Mouse (Mus musculus): Measurements from ENCODE around the gene Ptprr. TPM values are rescaled to one million over a fixed set of nuclear protein-coding genes. Genes with fewer than 3 reads are reported as not detected.

Ptprr gene
- polyA plus RNA-seq, 1 experiment, result not detected

DNA sequence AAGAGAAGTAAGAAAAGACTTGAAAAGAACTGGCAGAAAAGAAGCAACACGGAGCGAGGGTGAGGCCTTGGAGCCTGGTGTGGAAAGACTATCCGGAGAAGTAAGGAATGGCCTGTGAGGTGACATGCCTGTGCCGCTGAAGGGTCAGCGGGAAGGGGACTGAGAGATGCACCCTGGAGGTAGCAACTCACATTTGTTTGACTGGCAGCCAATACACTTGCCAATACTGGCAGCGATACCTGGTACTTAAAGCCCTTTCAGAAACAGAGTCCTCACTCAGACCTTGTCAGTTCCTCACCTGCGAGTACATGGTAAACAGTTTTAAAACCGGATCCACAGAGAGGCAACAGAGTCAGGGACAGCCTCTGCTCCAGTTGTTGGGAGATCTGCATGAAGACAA lies 122.2 kb downstream of the Ptprr start:
- H3K27ac ChIP-seq (ENCODE audit: insufficient read depth, low read depth, low read length), result no peak overlapping the region
- H3K4me3 ChIP-seq (ENCODE audit: insufficient read depth, low read length), result no peak overlapping the region
- H3K4me1 ChIP-seq (ENCODE audit: control insufficient read depth, insufficient read depth, low read length), result no peaks in the 10 kb centered on the region
- TF ChIP-seq POLR2A (IDR thresholded peaks at IDR 0.05; ENCODE audit: borderline replicate concordance, low read depth, low read length), result no peak
- TF ChIP-seq CTCF (IDR thresholded peaks at IDR 0.05; ENCODE audit: low read depth, low read length), result no peak

DNA sequence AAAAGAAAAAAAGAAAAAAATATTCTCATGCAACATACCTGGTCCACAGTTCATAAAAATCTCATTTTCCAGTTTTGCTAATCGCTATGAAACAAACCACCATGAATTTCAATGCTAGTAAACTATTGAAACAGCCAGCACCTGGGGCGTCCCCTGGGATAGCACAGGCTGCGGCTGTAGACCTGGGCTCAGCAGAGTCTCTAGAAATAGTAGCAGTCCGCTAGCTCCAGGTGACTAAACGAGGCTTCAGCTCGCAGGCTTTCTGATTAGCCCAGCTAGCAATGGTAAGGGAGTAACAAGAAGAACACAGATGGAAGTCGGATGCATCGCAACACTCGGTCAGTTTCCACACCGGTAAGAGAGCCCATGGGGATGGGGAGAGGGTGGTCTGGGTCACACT lies 125.7 kb downstream of the Ptprr start:
- no peak overlapping the region for H3K4me3 ChIP-seq (ENCODE audit: insufficient read depth, low read length)
- TF ChIP-seq CTCF (IDR thresholded peaks at IDR 0.05; ENCODE audit: low read depth, low read length) (no peak), POLR2A (IDR thresholded peaks at IDR 0.05; ENCODE audit: borderline replicate concordance, low read depth, low read length) (no peak)
- H3K4me1 ChIP-seq (ENCODE audit: control insufficient read depth, insufficient read depth, low read length), result no peaks in the 10 kb centered on the region
- no peak overlapping the region for H3K27ac ChIP-seq (ENCODE audit: insufficient read depth, low read depth, low read length)

DNA sequence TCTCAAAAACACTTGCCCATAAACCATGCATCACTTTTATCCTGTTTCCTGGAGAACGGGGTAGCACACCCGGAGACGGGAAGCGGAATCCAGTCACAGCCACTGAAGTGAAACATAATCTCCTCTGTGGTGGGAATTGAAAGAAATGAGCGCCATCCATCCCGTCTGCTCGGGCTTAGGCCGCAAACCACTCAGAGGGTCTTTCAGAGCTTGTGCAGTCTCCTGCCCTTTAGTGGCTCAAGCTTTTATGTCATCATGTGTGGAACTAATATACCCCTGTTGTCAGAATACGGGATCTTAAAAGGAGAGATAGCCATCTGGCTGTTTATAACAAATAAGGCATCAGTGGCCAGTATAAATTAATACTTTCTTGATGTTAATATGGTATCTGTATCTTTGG lies 128.1 kb downstream of the Ptprr start:
- Histone ChIP-seq H3K27ac (ENCODE audit: insufficient read depth, low read depth, low read length) (no peak overlapping the region), H3K4me3 (ENCODE audit: insufficient read depth, low read length) (no peak overlapping the region), H3K4me1 (ENCODE audit: control insufficient read depth, insufficient read depth, low read length) (no peaks in the 10 kb centered on the region)
- TF ChIP-seq POLR2A (IDR thresholded peaks at IDR 0.05; ENCODE audit: borderline replicate concordance, low read depth, low read length), result no peak
- no peak for TF ChIP-seq CTCF (IDR thresholded peaks at IDR 0.05; ENCODE audit: low read depth, low read length)

DNA sequence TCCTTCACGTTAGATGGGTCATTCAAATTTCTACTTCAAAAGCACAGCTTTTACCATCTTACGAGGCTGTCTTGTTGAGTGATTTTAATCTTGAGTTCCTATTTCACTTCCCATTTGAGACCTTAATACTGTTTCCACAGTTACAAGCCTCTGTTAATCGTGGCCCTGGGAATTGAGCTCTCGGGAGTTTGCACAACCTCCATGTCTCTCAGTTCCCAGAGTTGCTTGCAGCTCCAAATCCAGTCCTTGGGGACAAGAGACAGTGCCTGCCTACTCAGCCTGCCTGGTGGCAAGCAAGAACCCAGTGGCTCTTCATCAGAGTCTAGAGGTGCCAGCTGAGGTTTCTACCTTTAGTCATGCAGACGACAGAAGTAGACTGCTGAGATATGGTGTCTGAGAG lies 136.7 kb downstream of the Ptprr start:
- H3K4me3 ChIP-seq (ENCODE audit: insufficient read depth, low read length), result no peak overlapping the region
- H3K4me1 ChIP-seq (ENCODE audit: control insufficient read depth, insufficient read depth, low read length), result no peaks in the 10 kb centered on the region
- H3K27ac ChIP-seq (ENCODE audit: insufficient read depth, low read depth, low read length), result no peak overlapping the region
- TF ChIP-seq CTCF (IDR thresholded peaks at IDR 0.05; ENCODE audit: low read depth, low read length) (no peak), POLR2A (IDR thresholded peaks at IDR 0.05; ENCODE audit: borderline replicate concordance, low read depth, low read length) (no peak)

DNA sequence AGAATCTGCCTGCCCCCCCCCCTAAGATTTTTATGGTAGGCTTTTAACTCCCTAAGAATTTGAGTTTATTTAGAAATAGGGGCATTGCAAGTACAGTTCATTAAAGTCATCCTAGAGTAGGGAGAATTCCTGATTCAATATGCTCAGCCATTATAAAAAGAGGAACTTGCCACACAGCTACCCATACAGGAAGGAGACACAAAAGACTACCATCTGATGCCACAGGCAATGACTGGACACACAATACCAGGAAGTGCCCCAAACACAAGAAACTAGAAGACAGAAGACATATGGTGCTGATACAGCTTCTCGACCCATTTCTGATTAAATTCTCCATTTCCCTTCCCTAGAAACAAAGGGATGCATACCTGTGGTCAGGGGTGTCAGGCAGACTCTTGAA lies 138.7 kb downstream of the Ptprr start:
- TF ChIP-seq POLR2A (IDR thresholded peaks at IDR 0.05; ENCODE audit: borderline replicate concordance, low read depth, low read length) (no peak), CTCF (IDR thresholded peaks at IDR 0.05; ENCODE audit: low read depth, low read length) (no peak)
- H3K27ac ChIP-seq (ENCODE audit: insufficient read depth, low read depth, low read length), result no peak overlapping the region
- no peak overlapping the region for H3K4me3 ChIP-seq (ENCODE audit: insufficient read depth, low read length)
- H3K4me1 ChIP-seq (ENCODE audit: control insufficient read depth, insufficient read depth, low read length), result no peaks in the 10 kb centered on the region

DNA sequence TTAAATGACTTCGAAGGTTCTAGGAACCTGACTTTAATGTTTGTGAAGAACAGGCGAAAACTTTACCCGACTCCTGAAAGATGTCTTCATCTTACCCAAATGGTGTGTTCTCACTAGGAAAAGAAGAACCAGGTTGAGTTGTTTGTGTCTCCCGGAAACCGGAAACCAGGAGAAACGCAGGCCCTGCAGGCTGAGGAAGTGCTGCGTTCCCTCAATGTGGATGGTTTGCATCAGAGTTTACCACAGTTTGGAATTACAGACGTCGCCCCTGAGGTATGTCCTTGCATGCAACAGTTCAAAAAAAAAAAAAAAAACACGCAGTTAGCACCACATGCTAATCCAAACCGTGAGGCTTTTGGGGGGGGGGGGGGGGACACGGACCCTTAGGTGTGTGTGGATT lies 144.3 kb downstream of the Ptprr start:
- Histone ChIP-seq H3K4me1 (ENCODE audit: control insufficient read depth, insufficient read depth, low read length) (no peaks in the 10 kb centered on the region), H3K27ac (ENCODE audit: insufficient read depth, low read depth, low read length) (no peak overlapping the region), H3K4me3 (ENCODE audit: insufficient read depth, low read length) (no peak overlapping the region)
- TF ChIP-seq POLR2A (IDR thresholded peaks at IDR 0.05; ENCODE audit: borderline replicate concordance, low read depth, low read length) (no peak), CTCF (IDR thresholded peaks at IDR 0.05; ENCODE audit: low read depth, low read length) (no peak)

DNA sequence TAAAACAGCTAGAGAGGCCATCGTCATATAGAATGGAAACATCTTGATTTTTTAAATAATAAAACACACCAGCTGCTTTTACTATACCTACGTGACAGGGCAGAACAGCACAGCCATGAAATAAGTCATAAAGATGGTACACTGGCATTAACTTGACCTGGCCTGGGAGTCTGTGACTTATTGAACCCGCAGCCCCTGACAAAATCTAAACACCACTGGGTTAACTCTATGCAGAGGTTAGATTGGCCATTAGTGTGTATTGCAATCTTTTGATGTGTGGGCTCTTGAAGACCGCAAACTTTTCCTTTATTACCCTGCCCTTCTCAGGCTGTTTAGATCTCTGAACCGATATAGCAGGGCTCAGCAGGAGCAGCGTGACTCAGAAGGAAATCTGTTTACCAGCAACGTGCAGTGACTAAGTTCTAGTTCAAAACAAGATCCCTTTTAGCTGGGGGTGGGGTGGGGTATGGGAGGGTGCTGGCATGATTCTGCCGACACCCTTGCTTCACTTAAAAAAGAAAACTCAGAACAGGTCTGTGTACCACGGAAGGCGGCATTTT lies 157.4 kb downstream of the Ptprr start:
- no peak overlapping the region for H3K27ac ChIP-seq (ENCODE audit: insufficient read depth, low read depth, low read length)
- no peak overlapping the region for H3K4me3 ChIP-seq (ENCODE audit: insufficient read depth, low read length)
- no peaks in the 10 kb centered on the region for H3K4me1 ChIP-seq (ENCODE audit: control insufficient read depth, insufficient read depth, low read length)
- TF ChIP-seq CTCF (IDR thresholded peaks at IDR 0.05; ENCODE audit: low read depth, low read length), result no peak
- no peak for TF ChIP-seq POLR2A (IDR thresholded peaks at IDR 0.05; ENCODE audit: borderline replicate concordance, low read depth, low read length)

DNA sequence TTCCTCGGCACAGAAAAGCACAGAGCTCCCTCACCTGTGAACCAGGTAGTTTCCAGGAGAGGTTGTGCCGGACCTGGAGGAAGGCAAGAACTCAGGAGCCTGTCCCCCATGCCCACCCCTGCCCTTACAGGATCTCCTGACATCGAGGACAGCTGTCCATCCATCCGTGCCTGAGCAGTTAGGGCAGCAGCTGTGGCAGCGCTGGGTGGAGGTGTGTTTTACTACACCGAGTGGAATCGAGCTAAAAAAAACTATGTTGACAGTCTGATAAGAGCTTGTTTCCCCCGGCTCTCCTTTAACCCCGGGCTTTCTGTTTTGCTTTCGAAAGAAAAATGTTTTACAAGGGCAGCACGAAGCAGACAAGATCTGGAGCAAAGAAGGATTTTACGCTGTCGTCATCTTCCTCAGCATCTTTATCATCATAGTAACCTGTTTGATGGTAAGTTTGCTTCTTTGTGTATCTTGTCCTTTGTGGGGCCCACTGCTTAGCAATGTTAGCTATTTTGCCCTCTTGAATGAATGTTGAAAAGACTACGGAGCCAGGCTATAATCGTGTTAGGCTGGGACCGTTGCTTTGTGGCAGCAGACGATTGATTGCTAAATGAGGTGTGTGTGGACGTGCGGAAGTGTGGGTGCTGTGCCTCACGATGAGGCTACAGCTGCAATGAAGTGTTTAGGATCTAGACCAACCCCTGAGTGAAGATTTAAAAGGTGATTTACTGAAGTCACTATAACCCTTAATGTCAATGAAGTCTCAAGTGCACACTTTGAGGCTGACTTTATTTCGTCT lies 159.6 kb downstream of the Ptprr start:
- no peaks in the 10 kb centered on the region for H3K4me1 ChIP-seq (ENCODE audit: control insufficient read depth, insufficient read depth, low read length)
- TF ChIP-seq CTCF (IDR thresholded peaks at IDR 0.05; ENCODE audit: low read depth, low read length) (no peak), POLR2A (IDR thresholded peaks at IDR 0.05; ENCODE audit: borderline replicate concordance, low read depth, low read length) (no peak)
- H3K4me3 ChIP-seq (ENCODE audit: insufficient read depth, low read length), result no peak overlapping the region
- no peak overlapping the region for H3K27ac ChIP-seq (ENCODE audit: insufficient read depth, low read depth, low read length)

DNA sequence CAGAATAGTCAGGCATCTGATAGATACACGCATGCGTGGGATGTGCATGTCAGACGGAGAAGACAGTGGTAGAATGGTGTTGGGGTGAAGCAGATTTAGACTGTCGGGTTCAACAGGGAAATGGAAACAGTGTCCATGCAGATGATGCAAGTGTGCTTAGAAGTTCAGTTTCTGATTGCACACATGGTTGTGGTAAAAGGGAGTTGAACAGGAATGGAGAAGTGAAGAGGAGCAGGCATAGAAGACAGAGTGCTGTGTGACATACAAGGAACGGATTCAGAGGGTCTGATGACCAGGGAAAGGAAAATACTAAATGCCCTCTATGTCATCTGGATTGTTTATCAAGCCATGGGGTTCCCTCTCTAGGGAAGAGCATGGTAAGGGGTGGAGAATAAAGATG lies 163.2 kb downstream of the Ptprr start:
- Histone ChIP-seq H3K27ac (ENCODE audit: insufficient read depth, low read depth, low read length) (no peak overlapping the region), H3K4me1 (ENCODE audit: control insufficient read depth, insufficient read depth, low read length) (no peaks in the 10 kb centered on the region), H3K4me3 (ENCODE audit: insufficient read depth, low read length) (no peak overlapping the region)
- no peak for TF ChIP-seq POLR2A (IDR thresholded peaks at IDR 0.05; ENCODE audit: borderline replicate concordance, low read depth, low read length)
- TF ChIP-seq CTCF (IDR thresholded peaks at IDR 0.05; ENCODE audit: low read depth, low read length), result no peak

DNA sequence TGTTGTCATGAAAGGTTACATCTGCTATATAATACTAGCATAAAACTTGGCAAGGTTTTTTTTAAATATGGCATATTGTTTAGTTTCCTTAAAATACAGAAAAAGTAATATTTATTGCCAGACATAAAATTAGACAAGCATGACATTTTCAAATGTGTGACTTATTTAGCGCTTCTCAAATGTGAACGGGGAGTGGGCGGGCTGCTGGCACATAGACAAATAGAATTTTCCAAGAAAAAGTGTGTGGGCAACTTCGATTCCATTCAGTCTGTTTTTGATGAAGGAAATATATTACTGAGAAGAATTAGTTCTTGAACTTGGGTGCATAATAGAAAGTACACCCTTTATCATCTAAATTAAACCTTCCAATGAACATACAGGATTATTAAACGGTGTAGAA lies 164.2 kb downstream of the Ptprr start:
- Histone ChIP-seq H3K27ac (ENCODE audit: insufficient read depth, low read depth, low read length) (no peak overlapping the region), H3K4me3 (ENCODE audit: insufficient read depth, low read length) (no peak overlapping the region), H3K4me1 (ENCODE audit: control insufficient read depth, insufficient read depth, low read length) (no peaks in the 10 kb centered on the region)
- TF ChIP-seq CTCF (IDR thresholded peaks at IDR 0.05; ENCODE audit: low read depth, low read length) (no peak), POLR2A (IDR thresholded peaks at IDR 0.05; ENCODE audit: borderline replicate concordance, low read depth, low read length) (no peak)
